Mouse (Mus musculus) forebrain, embryonic 11.5 days (tissue): ENCODE measurements around the gene Socs4. TPM values are rescaled to one million over a fixed set of nuclear protein-coding genes. Genes with fewer than 3 reads are reported as not detected.
"Not testable (repeated sequence)": the region's sequence is repeated elsewhere in the genome, so short reads cannot be mapped to it uniquely, and the experiment has no call there.

ENCODE experiments used
- ATAC-seq: fragments of 200-750 bp; cut with Nextera tagmentation; replicated peaks from 2 replicates; pipeline ENCODE4 v1.8.0; 2017; ENCODE audit warnings: moderate TSS enrichment; ENCODE audit not compliant: low FRiP score
- DNase-seq: peaks from one replicate; pipeline ENCODE4 v3.0.0-alpha.2; 2017; ENCODE audit warnings: low spot score
- H3K27ac ChIP-seq: fragments of 300-500 bp; sonication (generic); 2 replicates; pipeline ENCODE4 v1.5.1; 2014; ENCODE audit warnings: low read depth, low read length
- H3K27me3 ChIP-seq: fragments of 300-500 bp; sonication (generic); 2 replicates; pipeline ENCODE4 v1.6.1; 2014; ENCODE audit warnings: mild to moderate bottlenecking, low read length, mixed read lengths; ENCODE audit not compliant: control insufficient read depth, insufficient read depth
- H3K36me3 ChIP-seq: fragments of 300-500 bp; sonication (generic); 2 replicates; pipeline ENCODE4 v1.6.1; 2014; ENCODE audit warnings: mild to moderate bottlenecking, low read length, moderate library complexity, mixed read lengths; ENCODE audit not compliant: control insufficient read depth, insufficient read depth
- H3K4me1 ChIP-seq: fragments of 300-500 bp; sonication (generic); replicated peaks from 2 replicates; pipeline ENCODE4 v1.6.1; 2014; ENCODE audit warnings: low read length, mixed read lengths; ENCODE audit not compliant: control insufficient read depth, insufficient read depth
- H3K4me2 ChIP-seq: fragments of 300-500 bp; sonication (generic); 2 replicates; pipeline ENCODE4 v1.6.1; 2014; ENCODE audit warnings: low read depth, mild to moderate bottlenecking, low read length, moderate library complexity, mixed read lengths; ENCODE audit not compliant: severe bottlenecking
- H3K4me3 ChIP-seq: fragments of 300-500 bp; sonication (generic); 2 replicates; pipeline ENCODE4 v1.5.1; 2014; ENCODE audit warnings: low read depth, low read length
- H3K9ac ChIP-seq: fragments of 300-500 bp; sonication (generic); 2 replicates; pipeline ENCODE4 v1.6.1; 2014; ENCODE audit warnings: low read length
- H3K9me3 ChIP-seq: fragments of 300-500 bp; sonication (generic); 2 replicates; pipeline ENCODE4 v1.6.1; 2016; ENCODE audit warnings: low read length, mixed read lengths; ENCODE audit not compliant: control insufficient read depth
- WGBS: fragments of 180-500 bp; shearing (Covaris S2); extraction: QIAGEN DNeasy Blood & Tissue Kit; methylation state at CpG from one replicate; pipeline ENCODE4 v1.1.7; 2014; 5-methylcytosine and 5-hydroxymethylcytosine counted together
- polyA plus RNA-seq: library from polyadenylated mRNA; unstranded; fragments of >200 nt; fragmentation: Nextera tagmentation; extraction: Ambion mirVana; gene quantifications from 2 replicates; pipeline ENCODE4 v1.2.1, GENCODE M21; 2014

Socs4 gene
- polyA plus RNA-seq, 1 experiment from 2014 or later: 5.5 TPM

- Histone ChIP-seq H3K27ac (no peak overlapping the region), H3K4me2 (no peak overlapping the region), H3K9ac (no peak overlapping the region), H3K4me1 (no peaks in the 10 kb centered on the region), H3K9me3 (no peaks in the 10 kb centered on the region), H3K36me3 (peaks cover 12% of the 10 kb centered on the region), H3K27me3 (no peaks in the 10 kb centered on the region), H3K4me3 (no peak overlapping the region)
- no peak for DNase-seq
- 93% methylated on average over 1 of the region's 1 CpGs for WGBS
- no peak for ATAC-seq
Measured at GRCm38 (mm10) chr14:47309061-47309460, 32.3 kb downstream of the Socs4 start.

DNA sequence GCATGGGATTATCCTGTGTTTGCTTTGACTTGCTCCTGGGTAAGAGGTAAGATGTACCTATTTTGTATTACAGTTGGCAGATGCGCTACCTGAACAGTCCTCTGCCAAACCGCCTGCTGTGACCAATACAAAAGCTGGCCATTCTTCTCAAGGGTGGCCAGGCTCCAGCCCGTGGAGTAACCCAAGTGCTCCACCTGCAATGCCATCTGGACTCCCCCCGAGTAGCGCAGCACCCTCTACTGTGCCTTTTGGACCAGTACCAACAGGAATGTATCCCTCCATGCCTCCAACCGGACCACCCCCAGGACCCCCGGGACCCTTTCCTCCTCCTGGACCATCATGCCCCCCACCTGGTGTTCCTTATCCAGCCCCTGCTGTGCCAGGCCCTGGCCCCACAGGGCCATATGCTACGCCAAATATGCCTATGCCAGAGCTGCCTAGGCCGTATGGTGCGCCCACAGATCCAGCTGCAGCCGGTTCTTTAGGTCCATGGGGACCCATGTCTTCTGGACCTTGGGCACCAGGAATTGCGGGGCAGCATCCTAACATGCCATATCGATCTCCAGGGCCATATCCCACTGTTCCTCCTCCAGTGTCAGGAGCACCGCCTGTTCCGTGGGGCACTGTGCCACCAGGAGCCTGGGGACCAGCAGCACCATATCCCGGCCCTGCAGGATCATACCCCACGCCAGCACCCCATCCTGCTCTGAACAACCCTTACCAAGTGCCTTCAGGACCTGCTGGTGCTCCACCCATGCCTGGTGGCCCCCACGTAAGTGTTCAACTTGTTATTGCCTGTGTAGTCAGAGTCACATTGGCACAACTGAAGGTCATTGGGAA, 33.8 kb downstream of the Socs4 start:
- no peak for ATAC-seq
- Histone ChIP-seq H3K4me2 (no peak overlapping the region), H3K4me1 (no peaks in the 10 kb centered on the region), H3K27ac (no peak overlapping the region), H3K4me3 (no peak overlapping the region), H3K36me3 (peaks cover 12% of the 10 kb centered on the region), H3K27me3 (no peaks in the 10 kb centered on the region), H3K9ac (no peak overlapping the region), H3K9me3 (no peaks in the 10 kb centered on the region)
- 94% methylated on average over 18 of the region's 18 CpGs for WGBS
- no peak for DNase-seq

GRCm38 (mm10) chr14:47319362-47319761, 42.6 kb downstream of the Socs4 start:
- no peak for DNase-seq
- H3K27ac ChIP-seq: no peak overlapping the region
- no peaks in the 10 kb centered on the region for H3K9me3 ChIP-seq
- H3K4me1 ChIP-seq: no peaks in the 10 kb centered on the region
- no peak overlapping the region for H3K9ac ChIP-seq
- no peak overlapping the region for H3K4me2 ChIP-seq
- no peaks in the 10 kb centered on the region for H3K27me3 ChIP-seq
- peaks cover 4% of the 10 kb centered on the region; the same call in 1 of the 2 replicates for H3K36me3 ChIP-seq
- H3K4me3 ChIP-seq: no peak overlapping the region
- 94% methylated on average over 5 of the region's 5 CpGs for WGBS
- no peak for ATAC-seq

DNA sequence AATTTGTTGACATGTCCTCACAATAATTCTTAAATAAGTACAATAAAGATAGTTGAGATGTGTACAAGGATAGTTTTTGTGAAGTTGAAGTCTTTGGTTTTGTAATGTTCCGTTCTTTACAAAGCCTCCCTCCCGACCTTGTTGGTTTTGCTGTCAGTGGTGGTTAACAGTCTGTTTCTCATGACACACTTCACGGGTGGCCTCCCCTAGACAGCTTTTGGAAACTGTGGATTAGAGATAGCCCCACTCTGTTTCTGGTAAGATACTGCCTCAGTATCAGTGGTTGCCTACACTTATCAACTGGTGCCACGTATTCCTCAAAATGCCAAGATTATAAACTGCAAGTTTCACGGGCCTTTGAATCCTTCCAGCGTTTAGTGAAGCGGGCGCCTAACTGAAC, 44.9 kb downstream of the Socs4 start:
- 92% methylated on average over 6 of the region's 8 CpGs for WGBS
- not testable (repeated sequence) for H3K27me3 ChIP-seq, H3K4me1 ChIP-seq, ATAC-seq, H3K9ac ChIP-seq, H3K27ac ChIP-seq, H3K4me2 ChIP-seq, H3K9me3 ChIP-seq, DNase-seq, H3K4me3 ChIP-seq, H3K36me3 ChIP-seq

- ATAC-seq (no peak), DNase-seq (no peak)
- no peak overlapping the region for H3K27ac ChIP-seq
- H3K27me3 ChIP-seq: no peaks in the 10 kb centered on the region
- H3K4me2 ChIP-seq: no peak overlapping the region
- no peaks in the 10 kb centered on the region; the same call in 1 of the 2 replicates for H3K36me3 ChIP-seq
- no peaks in the 10 kb centered on the region for H3K4me1 ChIP-seq
- no peak overlapping the region for H3K4me3 ChIP-seq
- no peaks in the 10 kb centered on the region for H3K9me3 ChIP-seq
- 78% methylated on average over 9 of the region's 9 CpGs for whole genome bisulfite sequencing
- no peak overlapping the region for H3K9ac ChIP-seq
Measured at GRCm38 (mm10) chr14:47325965-47326761, 49.4 kb downstream of the Socs4 start.

DNA sequence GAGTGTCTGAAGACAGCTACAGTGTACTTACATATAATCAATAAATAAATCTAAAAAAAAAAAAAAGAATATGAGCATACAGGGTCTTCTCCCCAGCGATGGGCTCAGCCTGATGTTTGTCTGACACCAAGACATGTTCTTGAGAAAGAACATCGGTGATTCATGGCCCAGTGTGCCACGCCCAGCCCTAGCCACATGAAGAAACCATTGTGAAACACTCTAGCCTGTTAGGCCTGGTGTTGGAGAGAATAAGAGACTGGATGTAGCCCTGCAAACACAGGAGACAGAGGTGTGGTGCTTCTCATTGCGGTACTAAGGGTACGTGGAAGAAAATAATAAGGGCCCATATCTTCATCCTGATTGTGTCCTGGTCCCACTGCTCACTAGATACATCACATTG, 50.6 kb downstream of the Socs4 start:
- H3K27ac ChIP-seq: no peak overlapping the region
- H3K4me1 ChIP-seq: no peaks in the 10 kb centered on the region
- no peaks in the 10 kb centered on the region for H3K27me3 ChIP-seq
- no peak for DNase-seq
- H3K4me3 ChIP-seq: no peak overlapping the region
- no peak for ATAC-seq
- H3K9me3 ChIP-seq: no peaks in the 10 kb centered on the region
- H3K36me3 ChIP-seq: no peaks in the 10 kb centered on the region; the same call in 1 of the 2 replicates
- H3K9ac ChIP-seq: no peak overlapping the region
- no peak overlapping the region for H3K4me2 ChIP-seq
- 97% methylated on average over 5 of the region's 5 CpGs for WGBS

- H3K4me3 ChIP-seq: no peak overlapping the region
- no peak for ATAC-seq
Measured at GRCm38 (mm10) chr14:47331920-47332319, 55.2 kb downstream of the Socs4 start.

GRCm38 (mm10) chr14:47334819-47335218, 58.1 kb downstream of the Socs4 start:
- ATAC-seq (no peak), DNase-seq (peak; percentile 69)
- H3K9me3 ChIP-seq: no peaks in the 10 kb centered on the region
- H3K27me3 ChIP-seq: no peaks in the 10 kb centered on the region
- no peak overlapping the region for H3K27ac ChIP-seq
- no peak overlapping the region for H3K4me2 ChIP-seq
- WGBS: 80% methylated on average over 4 of the region's 4 CpGs
- no peaks in the 10 kb centered on the region for H3K36me3 ChIP-seq
- H3K4me3 ChIP-seq: no peak overlapping the region
- H3K9ac ChIP-seq: no peak overlapping the region
- no peaks in the 10 kb centered on the region for H3K4me1 ChIP-seq

More at GRCm38 (mm10) chr14:47331920-47332319, 55.2 kb downstream of the Socs4 start:
- Histone ChIP-seq H3K9me3 (no peaks in the 10 kb centered on the region), H3K27me3 (no peaks in the 10 kb centered on the region), H3K36me3 (no peaks in the 10 kb centered on the region), H3K27ac (no peak overlapping the region), H3K4me1 (no peaks in the 10 kb centered on the region), H3K4me2 (no peak overlapping the region), H3K9ac (no peak overlapping the region)
- no peak for DNase-seq
- 75% methylated on average over 5 of the region's 5 CpGs for WGBS
